Mouse (Mus musculus): ENCODE results near the gene Smarcd2. TPM values are rescaled to one million over a fixed set of nuclear protein-coding genes. Genes with fewer than 3 reads are reported as not detected.

Gene Smarcd2
- polyA plus RNA-seq, 1 experiment from 2014 or later = 19.4 TPM

DNA sequence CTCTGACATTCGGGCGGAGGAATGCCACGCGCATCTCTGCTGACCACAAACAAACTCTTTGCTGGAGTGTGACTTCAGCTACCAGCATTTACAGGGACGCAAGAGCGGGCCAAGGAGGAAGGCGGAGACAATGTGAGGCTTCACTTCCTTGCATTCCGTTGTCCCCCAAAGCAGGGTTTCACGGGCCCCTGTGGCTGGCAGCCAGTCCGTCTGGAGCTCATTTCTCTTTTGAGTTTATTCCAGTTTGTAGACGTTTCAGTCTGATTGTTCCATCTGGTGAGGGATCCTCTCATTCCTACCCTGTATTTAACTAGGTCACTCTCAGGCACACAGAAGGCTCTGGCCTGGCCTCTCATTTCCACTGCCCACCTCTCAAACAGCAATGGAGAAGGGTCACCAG is 14.2 kb upstream of the Smarcd2 start:
- ATAC-seq (ENCODE audit: low read depth) = no peak
- Histone ChIP-seq H3K27me3 (ENCODE audit: control insufficient read depth, insufficient read depth, low read depth, low read length) (no peaks in the 10 kb centered on the region), H3K36me3 (ENCODE audit: control insufficient read depth, insufficient read depth) (no peaks in the 10 kb centered on the region), H3K27ac (ENCODE audit: low read length) (no peak overlapping the region), H3K9me3 (replicated peaks; ENCODE audit: control insufficient read depth, low read length) (no peaks in the 10 kb centered on the region), H3K4me2 (ENCODE audit: low read depth, low read length) (no peak overlapping the region), H3K9ac (ENCODE audit: low read depth, low read length) (no peak overlapping the region), H3K4me1 (ENCODE audit: control insufficient read depth, low read depth, low read length) (no peaks in the 10 kb centered on the region), H3K4me3 (ENCODE audit: low read depth, low read length) (no peak overlapping the region)
- WGBS (ENCODE audit: insufficient replicate concordance) = 57% methylated on average over 11 of the region's 11 CpGs

DNA sequence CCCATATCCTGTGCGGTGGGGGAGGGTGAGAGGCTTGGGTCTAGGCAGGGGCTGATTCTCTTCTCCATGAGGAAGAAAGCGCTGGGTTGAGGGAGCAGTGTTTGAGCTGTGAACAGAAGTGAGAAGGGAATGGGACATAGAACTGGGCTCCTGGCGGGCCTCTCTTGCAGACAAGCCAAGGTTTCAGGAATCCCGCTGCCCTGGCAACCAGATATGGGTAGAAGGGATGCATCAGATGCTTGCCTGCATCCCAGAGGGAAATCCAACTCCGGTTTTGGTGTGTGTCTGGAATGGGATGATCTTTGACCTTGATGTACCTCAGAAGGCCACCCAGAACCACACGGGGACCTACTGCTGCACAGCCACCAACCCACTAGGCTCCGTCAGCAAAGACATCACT is 13.4 kb upstream of the Smarcd2 start:
- WGBS (ENCODE audit: insufficient replicate concordance) = 73% methylated on average over 7 of the region's 7 CpGs
- H3K4me3 ChIP-seq (ENCODE audit: low read depth, low read length) = no peak overlapping the region
- no peak overlapping the region for H3K4me2 ChIP-seq (ENCODE audit: low read depth, low read length)
- H3K27me3 ChIP-seq (ENCODE audit: control insufficient read depth, insufficient read depth, low read depth, low read length) = no peaks in the 10 kb centered on the region
- no peaks in the 10 kb centered on the region for H3K4me1 ChIP-seq (ENCODE audit: control insufficient read depth, low read depth, low read length)
- H3K36me3 ChIP-seq (ENCODE audit: control insufficient read depth, insufficient read depth) = no peaks in the 10 kb centered on the region
- ATAC-seq (ENCODE audit: low read depth) = no peak
- no peaks in the 10 kb centered on the region for H3K9me3 ChIP-seq (replicated peaks; ENCODE audit: control insufficient read depth, low read length)
- H3K9ac ChIP-seq (ENCODE audit: low read depth, low read length) = no peak overlapping the region
- H3K27ac ChIP-seq (ENCODE audit: low read length) = no peak overlapping the region

DNA sequence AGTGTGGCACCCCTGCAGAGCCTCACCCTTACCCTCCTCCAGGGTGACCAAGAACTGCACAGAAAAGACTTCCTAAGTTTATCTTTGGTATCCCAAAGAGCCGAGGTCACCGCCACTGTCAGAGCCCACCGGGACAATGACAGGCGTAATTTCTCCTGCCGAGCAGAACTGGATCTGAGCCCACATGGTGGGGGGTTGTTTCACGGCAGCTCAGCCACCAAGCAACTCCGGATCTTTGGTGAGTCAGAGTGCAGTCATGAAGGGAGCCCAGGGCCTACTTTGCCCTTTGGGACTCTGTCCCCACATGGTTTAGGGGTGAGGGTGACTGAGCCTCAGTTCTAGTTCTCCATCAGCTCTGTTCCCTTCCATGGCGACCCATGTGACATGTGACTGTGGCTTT is 11.4 kb upstream of the Smarcd2 start:
- H3K27me3 ChIP-seq (ENCODE audit: control insufficient read depth, insufficient read depth, low read depth, low read length) = no peaks in the 10 kb centered on the region
- WGBS (ENCODE audit: insufficient replicate concordance) = 60% methylated on average over 8 of the region's 8 CpGs
- H3K4me1 ChIP-seq (ENCODE audit: control insufficient read depth, low read depth, low read length) = no peaks in the 10 kb centered on the region
- H3K9me3 ChIP-seq (replicated peaks; ENCODE audit: control insufficient read depth, low read length) = no peaks in the 10 kb centered on the region
- H3K9ac ChIP-seq (ENCODE audit: low read depth, low read length) = no peak overlapping the region
- H3K4me2 ChIP-seq (ENCODE audit: low read depth, low read length) = no peak overlapping the region
- H3K27ac ChIP-seq (ENCODE audit: low read length) = no peak overlapping the region
- no peak overlapping the region for H3K4me3 ChIP-seq (ENCODE audit: low read depth, low read length)
- ATAC-seq (ENCODE audit: low read depth) = no peak
- no peaks in the 10 kb centered on the region for H3K36me3 ChIP-seq (ENCODE audit: control insufficient read depth, insufficient read depth)

DNA sequence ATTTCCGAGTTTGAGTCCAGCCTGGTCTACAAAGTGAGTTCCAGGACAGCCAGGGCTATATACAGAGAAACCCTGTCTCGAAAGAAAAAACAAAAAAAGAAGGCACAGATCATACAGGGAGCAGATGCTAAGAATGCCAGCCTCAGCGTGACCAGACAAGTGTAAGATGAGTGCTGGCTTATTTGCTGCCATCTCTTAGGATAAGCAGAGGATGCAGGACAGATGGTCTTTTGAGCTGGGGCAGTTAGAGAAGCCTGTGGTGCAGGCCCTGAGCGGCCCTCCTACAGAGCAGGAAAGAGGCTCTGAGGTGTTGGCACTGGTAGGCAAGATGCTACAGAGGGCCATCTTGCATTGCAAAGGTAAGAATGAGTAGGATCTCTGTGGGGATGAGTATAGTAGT is 10.6 kb upstream of the Smarcd2 start:
- Histone ChIP-seq H3K9ac (ENCODE audit: low read depth, low read length) (no peak overlapping the region), H3K27ac (ENCODE audit: low read length) (no peak overlapping the region), H3K4me1 (ENCODE audit: control insufficient read depth, low read depth, low read length) (no peaks in the 10 kb centered on the region), H3K9me3 (replicated peaks; ENCODE audit: control insufficient read depth, low read length) (no peaks in the 10 kb centered on the region), H3K4me2 (ENCODE audit: low read depth, low read length) (no peak overlapping the region), H3K4me3 (ENCODE audit: low read depth, low read length) (no peak overlapping the region), H3K27me3 (ENCODE audit: control insufficient read depth, insufficient read depth, low read depth, low read length) (no peaks in the 10 kb centered on the region), H3K36me3 (ENCODE audit: control insufficient read depth, insufficient read depth) (no peaks in the 10 kb centered on the region)
- 59% methylated on average over 4 of the region's 4 CpGs for WGBS (ENCODE audit: insufficient replicate concordance)
- no peak for ATAC-seq (ENCODE audit: low read depth)

DNA sequence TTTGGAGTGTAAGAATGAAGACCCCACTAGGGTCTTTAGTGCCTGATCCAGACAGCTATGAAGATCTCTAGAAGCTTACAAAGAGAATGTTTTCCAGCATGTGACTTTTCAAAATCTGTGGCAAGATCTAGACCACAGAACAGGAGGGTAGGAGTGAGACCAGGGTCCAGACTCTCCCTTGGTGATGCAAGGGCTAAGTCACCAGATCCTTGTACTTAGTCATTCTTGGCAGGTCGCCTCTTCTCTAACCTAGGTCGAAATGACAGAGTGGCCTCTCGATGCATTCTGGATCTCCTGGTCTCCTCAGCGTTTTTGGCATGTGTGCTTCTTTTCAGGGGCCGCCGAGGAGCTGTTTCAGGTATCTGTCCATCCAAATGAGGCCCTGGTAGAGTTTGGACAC is 9.7 kb upstream of the Smarcd2 start:
- Histone ChIP-seq H3K27ac (ENCODE audit: low read length) (no peak overlapping the region), H3K9ac (ENCODE audit: low read depth, low read length) (no peak overlapping the region), H3K36me3 (ENCODE audit: control insufficient read depth, insufficient read depth) (no peaks in the 10 kb centered on the region), H3K4me2 (ENCODE audit: low read depth, low read length) (no peak overlapping the region), H3K4me1 (ENCODE audit: control insufficient read depth, low read depth, low read length) (no peaks in the 10 kb centered on the region), H3K4me3 (ENCODE audit: low read depth, low read length) (no peak overlapping the region), H3K9me3 (replicated peaks; ENCODE audit: control insufficient read depth, low read length) (no peaks in the 10 kb centered on the region), H3K27me3 (ENCODE audit: control insufficient read depth, insufficient read depth, low read depth, low read length) (no peaks in the 10 kb centered on the region)
- no peak for ATAC-seq (ENCODE audit: low read depth)
- WGBS (ENCODE audit: insufficient replicate concordance) = 58% methylated on average over 6 of the region's 6 CpGs

DNA sequence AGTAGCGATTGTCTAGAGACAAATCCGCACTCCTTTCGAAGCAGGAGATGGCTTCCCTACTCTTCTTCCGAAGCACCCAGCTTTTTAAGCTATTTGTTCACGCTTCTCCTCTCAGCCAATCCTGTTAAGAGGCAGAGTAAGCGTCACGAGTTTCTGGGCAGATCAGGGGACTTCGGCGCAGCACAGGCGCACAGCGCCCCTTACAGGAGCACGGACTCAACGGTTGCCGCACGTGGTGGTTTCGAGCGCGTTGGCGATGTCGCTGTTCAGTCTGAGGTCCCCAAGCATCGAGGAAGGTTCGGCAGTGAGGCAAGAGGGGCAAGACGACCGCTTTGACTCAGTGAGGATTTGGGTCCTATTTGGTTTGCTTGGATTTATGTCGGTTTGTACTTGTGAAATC is 3.7 kb upstream of the Smarcd2 start, which contains the start of gene Tcam1:
Tcam1 (plus strand) TSS at position 219 of the 400 bp plus-strand sequence.
- Histone ChIP-seq H3K27ac (ENCODE audit: low read length) (no peak within 1 kb of the TSS), H3K27me3 (ENCODE audit: control insufficient read depth, insufficient read depth, low read depth, low read length) (no peaks in the 10 kb centered on the region), H3K4me1 (ENCODE audit: control insufficient read depth, low read depth, low read length) (peaks cover 22% of the 10 kb centered on the region), H3K4me2 (ENCODE audit: low read depth, low read length) (0 out of 2 replicates have a peak within 1 kb of the TSS, but pooled peaks have one; percentile 29), H3K9me3 (replicated peaks; ENCODE audit: control insufficient read depth, low read length) (no peaks in the 10 kb centered on the region), H3K9ac (ENCODE audit: low read depth, low read length) (no peak within 1 kb of the TSS), H3K4me3 (ENCODE audit: low read depth, low read length) (no peak within 1 kb of the TSS), H3K36me3 (ENCODE audit: control insufficient read depth, insufficient read depth) (no peaks in the 10 kb centered on the region)
- 4% methylated on average over 25 of the region's 25 CpGs for WGBS (ENCODE audit: insufficient replicate concordance)
- no peak for ATAC-seq (ENCODE audit: low read depth)

DNA sequence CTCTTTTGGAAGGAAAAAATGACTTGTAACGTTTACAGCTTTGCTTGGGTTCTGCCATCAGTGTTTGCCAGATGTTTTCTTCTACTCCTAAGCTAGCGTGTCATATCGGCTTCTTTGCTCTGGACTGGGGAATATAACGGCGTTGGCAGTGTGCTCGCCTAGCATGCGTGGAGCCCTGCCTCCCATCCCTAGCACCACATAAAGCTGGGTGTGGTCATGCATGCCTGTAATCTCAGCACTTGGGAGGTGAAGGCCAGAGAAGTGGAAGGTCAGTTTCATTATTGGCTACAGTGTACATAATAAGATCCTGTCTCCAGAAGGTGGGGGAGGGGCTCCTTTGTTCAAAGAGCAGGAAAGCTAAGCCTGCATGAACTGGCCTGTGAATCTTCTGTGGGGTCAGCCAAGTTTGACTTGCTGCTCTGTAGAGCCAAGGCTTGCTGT is 2.2 kb upstream of the Smarcd2 start:
- Histone ChIP-seq H3K4me2 (ENCODE audit: low read depth, low read length) (no peak overlapping the region), H3K36me3 (ENCODE audit: control insufficient read depth, insufficient read depth) (no peaks in the 10 kb centered on the region), H3K27me3 (ENCODE audit: control insufficient read depth, insufficient read depth, low read depth, low read length) (no peaks in the 10 kb centered on the region), H3K9me3 (replicated peaks; ENCODE audit: control insufficient read depth, low read length) (no peaks in the 10 kb centered on the region), H3K27ac (ENCODE audit: low read length) (no peak overlapping the region), H3K4me1 (ENCODE audit: control insufficient read depth, low read depth, low read length) (peaks cover 33% of the 10 kb centered on the region), H3K9ac (ENCODE audit: low read depth, low read length) (no peak overlapping the region), H3K4me3 (ENCODE audit: low read depth, low read length) (no peak overlapping the region)
- no peak for ATAC-seq (ENCODE audit: low read depth)
- 72% methylated on average over 7 of the region's 7 CpGs for WGBS (ENCODE audit: insufficient replicate concordance)

DNA sequence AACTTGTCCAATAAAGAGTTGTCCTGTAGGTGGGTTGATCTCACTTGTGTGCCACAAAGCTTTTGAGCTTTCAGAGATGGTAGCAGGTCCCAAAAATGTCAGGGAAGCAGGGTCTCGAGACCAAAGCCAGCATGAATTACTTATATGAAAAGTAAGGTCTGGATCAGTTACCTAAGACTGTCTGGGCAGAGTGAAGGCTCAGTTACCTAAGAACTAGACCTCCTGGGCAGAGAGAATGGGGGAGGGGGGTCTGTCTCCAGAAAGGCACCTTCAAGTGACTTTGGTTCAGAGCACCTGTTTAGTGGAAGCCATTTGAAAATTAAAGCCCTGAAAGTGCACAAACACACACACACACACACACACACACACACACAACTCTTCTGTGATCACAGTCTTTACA is 1.6 kb upstream of the Smarcd2 start:
- Histone ChIP-seq H3K4me1 (ENCODE audit: control insufficient read depth, low read depth, low read length) (peaks cover 35% of the 10 kb centered on the region), H3K9me3 (replicated peaks; ENCODE audit: control insufficient read depth, low read length) (no peaks in the 10 kb centered on the region), H3K27me3 (ENCODE audit: control insufficient read depth, insufficient read depth, low read depth, low read length) (no peaks in the 10 kb centered on the region), H3K36me3 (ENCODE audit: control insufficient read depth, insufficient read depth) (no peaks in the 10 kb centered on the region), H3K4me2 (ENCODE audit: low read depth, low read length) (no peak overlapping the region), H3K27ac (ENCODE audit: low read length) (no peak overlapping the region), H3K9ac (ENCODE audit: low read depth, low read length) (no peak overlapping the region), H3K4me3 (ENCODE audit: low read depth, low read length) (no peak overlapping the region)
- WGBS (ENCODE audit: insufficient replicate concordance) = 64% methylated on average over 1 of the region's 1 CpGs
- ATAC-seq (ENCODE audit: low read depth) = no peak

DNA sequence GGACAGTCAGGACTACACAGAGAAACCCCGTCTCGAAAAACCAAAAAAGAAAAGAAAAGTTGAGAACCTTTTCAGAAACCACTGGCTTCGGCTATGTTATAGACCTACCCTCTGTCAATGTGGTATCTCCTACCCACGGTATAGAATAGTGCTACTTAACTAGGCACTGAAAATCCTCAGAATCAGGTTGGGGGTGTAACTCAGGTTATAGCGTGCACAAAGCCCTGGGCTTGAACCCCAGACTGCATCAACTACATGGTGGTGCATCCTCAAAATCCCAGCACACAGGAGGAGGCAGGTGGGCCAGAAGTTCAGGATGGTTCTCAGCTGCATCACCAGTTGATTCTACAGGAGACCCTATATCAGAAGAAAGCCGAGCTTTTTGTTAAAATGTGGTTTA is 1.0 kb upstream of the Smarcd2 start:
- H3K9me3 ChIP-seq (replicated peaks; ENCODE audit: control insufficient read depth, low read length) = no peaks in the 10 kb centered on the region
- H3K27ac ChIP-seq (ENCODE audit: low read length) = no peak overlapping the region
- no peak overlapping the region for H3K9ac ChIP-seq (ENCODE audit: low read depth, low read length)
- H3K4me2 ChIP-seq (ENCODE audit: low read depth, low read length) = peak overlapping the region; percentile 96; the same call in 1 of the 2 replicates
- no peak for ATAC-seq (ENCODE audit: low read depth)
- peaks cover 41% of the 10 kb centered on the region for H3K4me1 ChIP-seq (ENCODE audit: control insufficient read depth, low read depth, low read length)
- 0 out of 2 replicates have a peak overlapping the region, but pooled peaks have one; percentile 93 for H3K4me3 ChIP-seq (ENCODE audit: low read depth, low read length)
- H3K27me3 ChIP-seq (ENCODE audit: control insufficient read depth, insufficient read depth, low read depth, low read length) = no peaks in the 10 kb centered on the region
- 80% methylated on average over 6 of the region's 6 CpGs for WGBS (ENCODE audit: insufficient replicate concordance)
- H3K36me3 ChIP-seq (ENCODE audit: control insufficient read depth, insufficient read depth) = no peaks in the 10 kb centered on the region
